Mouse (Mus musculus): ENCODE results near the gene Brd3. TPM values are rescaled to one million over a fixed set of nuclear protein-coding genes. Genes with fewer than 3 reads are reported as not detected.

The Brd3 gene
- total RNA-seq (2023) = 40.6 to 45.5 TPM (median 43.9 TPM) in 4 replicates

GRCm38 (mm10) chr2:27507562-27507961, at the start of gene Brd3:
Gene Brd3, minus strand, starts transcription at chr2:27507662.

DNA sequence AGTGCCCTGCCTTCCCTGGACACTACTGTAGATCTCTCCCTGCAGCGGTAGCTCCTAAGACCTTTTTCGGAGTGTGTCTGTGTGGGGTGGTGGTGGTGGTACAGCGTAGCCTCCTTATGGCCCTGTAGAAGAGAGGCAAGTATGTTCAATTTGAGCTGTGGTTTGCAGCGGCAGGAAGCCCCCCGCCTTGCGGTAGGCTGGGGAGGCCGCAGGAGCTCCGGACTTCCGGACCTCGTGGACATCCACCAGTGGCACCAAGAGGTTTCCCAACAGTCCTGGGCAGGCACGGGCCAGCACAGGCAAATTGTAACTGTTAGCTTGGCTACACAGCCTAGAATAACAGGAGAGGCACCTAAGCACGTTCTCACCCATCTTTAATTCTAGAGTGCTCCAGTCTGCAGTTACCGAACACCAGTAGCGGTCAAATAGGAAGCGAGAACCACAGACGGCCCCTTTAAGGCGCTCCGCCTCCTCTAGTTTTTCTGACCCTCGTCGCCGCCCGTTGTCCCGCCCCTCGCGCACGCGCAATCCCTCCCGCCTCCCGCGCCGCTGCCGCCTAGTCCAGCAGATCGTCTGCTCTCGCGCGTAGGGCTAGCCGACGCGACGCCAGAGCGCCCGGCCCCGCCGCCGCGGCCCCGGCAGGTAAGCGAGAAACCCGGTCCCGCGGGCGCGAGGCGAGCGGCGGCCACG, 7.3 kb upstream of the Brd3 start, which contains the start of gene Wdr5:
Gene Wdr5 (plus strand): TSS at position 519 of the 690 bp plus-strand sequence.

DNA sequence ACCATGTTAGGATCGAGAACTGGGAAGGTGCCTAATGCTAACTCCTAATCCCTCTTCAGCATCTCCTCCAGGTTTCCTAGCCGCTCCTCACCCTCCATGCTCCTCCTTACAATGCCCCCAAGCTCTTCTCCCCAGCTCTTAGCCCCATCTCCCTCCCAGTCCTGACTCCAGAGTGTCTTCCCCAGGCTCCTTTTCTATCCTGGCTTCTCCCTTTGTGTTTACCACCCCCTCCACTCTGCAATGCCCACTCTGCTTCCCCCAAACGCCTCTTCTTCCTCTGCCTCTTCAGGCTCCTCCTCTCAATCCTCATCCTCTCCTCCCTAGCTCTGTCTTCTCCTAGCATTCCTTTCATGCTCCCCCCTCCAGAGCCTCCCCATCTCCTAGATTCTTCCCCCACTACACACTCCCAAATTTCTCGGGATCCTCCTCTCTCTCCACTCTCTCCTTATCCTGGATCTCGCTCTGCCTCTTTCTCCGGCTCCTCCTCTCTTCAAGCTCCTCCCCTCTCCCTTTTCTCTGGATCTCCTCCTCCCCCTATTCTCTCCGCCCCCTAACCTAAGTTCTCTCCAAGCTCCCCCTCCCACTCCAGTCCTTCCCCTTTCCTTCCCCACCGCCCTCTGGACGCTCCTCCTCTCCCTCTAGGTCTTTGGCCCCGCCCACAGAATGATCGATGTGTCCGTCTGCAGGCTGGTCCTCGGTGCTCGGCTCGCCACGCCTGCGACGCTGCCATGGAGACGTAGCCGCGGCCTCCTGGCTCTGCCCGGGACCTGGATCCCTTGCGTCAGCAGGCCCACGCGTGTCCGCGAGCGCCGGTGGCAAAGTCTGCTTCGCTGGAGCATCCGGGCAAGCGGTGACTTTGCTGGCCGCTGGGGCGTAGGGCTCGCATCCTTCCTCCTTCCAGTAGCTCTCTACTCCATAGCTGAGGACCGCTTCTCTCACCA, 65.4 kb downstream of the Brd3 start, which contains the start of gene Brd3os:
Gene Brd3os (plus strand): TSS at position 558 of the 941 bp plus-strand sequence.

DNA sequence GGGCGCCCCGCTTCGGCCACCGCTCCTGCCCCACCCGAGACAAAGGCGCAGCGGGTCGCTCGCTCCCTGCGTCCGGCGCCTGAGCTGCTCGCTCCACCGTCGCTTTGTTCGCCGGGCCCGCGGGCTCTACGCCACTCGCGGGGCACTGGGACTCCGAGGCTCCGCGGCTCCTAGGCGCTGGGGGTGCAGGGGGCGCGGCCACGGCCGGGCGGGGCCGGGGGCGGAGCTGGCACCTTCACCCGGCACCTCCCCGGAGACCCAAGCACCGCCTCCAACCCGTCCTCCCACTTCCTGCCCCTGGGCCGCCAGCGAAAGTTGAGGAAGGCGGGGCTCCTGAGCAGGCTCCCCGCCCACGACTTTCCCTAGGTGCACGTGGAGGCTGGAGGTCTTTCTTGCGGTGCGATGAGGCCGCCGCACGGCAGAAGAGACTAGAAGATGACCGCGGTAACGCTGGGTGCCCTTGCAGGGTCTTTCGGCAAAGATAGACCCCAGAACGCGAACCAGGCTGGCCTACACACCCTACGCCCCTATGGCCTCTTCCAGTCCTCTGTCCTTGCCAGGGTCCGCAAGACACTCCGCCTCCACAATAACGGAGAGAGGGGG, 80.5 kb downstream of the Brd3 start, which contains the start of gene Vav2:
Gene Vav2 (minus strand): TSS at position 179 of the 603 bp plus-strand sequence.

Other genes with a start within 250 kb of the Brd3 start
- 160 to 178 TPM (median 166 TPM) in 4 replicates for gene Vav2, start 80.6 kb downstream of the Brd3 start, total RNA-seq (2023)
- gene Brd3os, start 65.3 kb downstream of the Brd3 start, total RNA-seq (2023) = 1.3 TPM in 1 of 4 replicates, not detected in the others
- gene Wdr5, start 7.5 kb upstream of the Brd3 start, total RNA-seq (2023) = 37.8 to 44.9 TPM (median 40.7 TPM) in 4 replicates
- 2.0 to 3.2 TPM (median 2.2 TPM) in 4 replicates for gene Rxra, start 168.8 kb upstream of the Brd3 start, total RNA-seq (2023)